Mouse (Mus musculus): ENCODE results near the gene Wdr53. TPM values are rescaled to one million over a fixed set of nuclear protein-coding genes. Genes with fewer than 3 reads are reported as not detected.

Gene Wdr53
- 25.0 TPM for polyA plus RNA-seq (2017; shearing (Covaris generic))

GRCm38 (mm10) chr16:32246952-32247370 is at the start of gene Wdr53, which contains the start of gene Fbxo45:
Gene Wdr53 (plus strand): TSS chr16:32247227.
Gene Fbxo45 (minus strand): TSS chr16:32247158.

GRCm38 (mm10) chr16:32271291-32271690 is 24.3 kb downstream of the Wdr53 start, which contains the start of gene Smco1:
Gene Smco1 (plus strand): TSS chr16:32271468.

GRCm38 (mm10) chr16:32277308-32278256 is 30.6 kb downstream of the Wdr53 start, which contains the start of gene Rnf168:
Gene Rnf168 (plus strand): TSS chr16:32277459.

Other genes starting within 250 kb of the Wdr53 start
- gene Senp5, start 243.9 kb upstream of the Wdr53 start, polyA plus RNA-seq (2017; shearing (Covaris generic)) = 13.9 TPM
- 58.9 TPM for gene Pak2, start 167.9 kb upstream of the Wdr53 start, polyA plus RNA-seq (2017; shearing (Covaris generic))
- 91.0 TPM for gene Pigx, start 147.5 kb upstream of the Wdr53 start, polyA plus RNA-seq (2017; shearing (Covaris generic))
- gene Cep19, start 147.4 kb upstream of the Wdr53 start, polyA plus RNA-seq (2017; shearing (Covaris generic)) = 44.3 TPM
- 120 TPM for gene Nrros, start 81.6 kb upstream of the Wdr53 start, polyA plus RNA-seq (2017; shearing (Covaris generic))
- gene Bex6, start 67.4 kb upstream of the Wdr53 start, polyA plus RNA-seq (2017; shearing (Covaris generic)) = not detected
- 2.5 TPM for gene Fbxo45, start 69 bp upstream of the Wdr53 start, polyA plus RNA-seq (2017; shearing (Covaris generic))
- not detected for gene Smco1, start 24.2 kb downstream of the Wdr53 start, polyA plus RNA-seq (2017; shearing (Covaris generic))
- 12.3 TPM for gene Rnf168, start 30.2 kb downstream of the Wdr53 start, polyA plus RNA-seq (2017; shearing (Covaris generic))
- gene Ubxn7, start 85.0 kb downstream of the Wdr53 start, polyA plus RNA-seq (2017; shearing (Covaris generic)) = 33.3 TPM
- gene Tm4sf19, start 153.3 kb downstream of the Wdr53 start, polyA plus RNA-seq (2017; shearing (Covaris generic)) = not detected
- 4.4 TPM for gene Tctex1d2, start 172.5 kb downstream of the Wdr53 start, polyA plus RNA-seq (2017; shearing (Covaris generic))
- 15.5 TPM for gene Pcyt1a, start 183.7 kb downstream of the Wdr53 start, polyA plus RNA-seq (2017; shearing (Covaris generic))
- gene Slc51a, start 240.7 kb downstream of the Wdr53 start, polyA plus RNA-seq (2017; shearing (Covaris generic)) = 0.15 TPM
- not detected for gene Zdhhc19, start 249.0 kb downstream of the Wdr53 start, polyA plus RNA-seq (2017; shearing (Covaris generic))